Mouse (Mus musculus): ENCODE data around the gene Caap1. TPM values are rescaled to one million over a fixed set of nuclear protein-coding genes. Genes with fewer than 3 reads are reported as not detected.

The Caap1 gene
- polyA plus RNA-seq, 1 experiment from 2014 or later, result 35.4 TPM

GRCm38 (mm10) chr4:94560316-94560715 lies 3.7 kb upstream of the Caap1 start:
- H3K36me3 ChIP-seq (replicated peaks), result no peaks in the 10 kb centered on the region
- no peaks in the 10 kb centered on the region for H3K9me3 ChIP-seq
- 79% methylated on average over 1 of the region's 1 CpGs for WGBS
- H3K27me3 ChIP-seq, result no peaks in the 10 kb centered on the region
- H3K4me1 ChIP-seq, result peaks cover 6% of the 10 kb centered on the region
- no peak overlapping the region for H3K9ac ChIP-seq
- H3K4me2 ChIP-seq, result no peak overlapping the region
- H3K4me3 ChIP-seq (replicated peaks), result no peak overlapping the region
- no peak for ATAC-seq (ENCODE audit: low FRiP score)
- H3K27ac ChIP-seq, result no peak overlapping the region

GRCm38 (mm10) chr4:94559266-94559665 lies 2.7 kb upstream of the Caap1 start:
- Histone ChIP-seq H3K4me1 (peaks cover 10% of the 10 kb centered on the region), H3K4me2 (no peak overlapping the region), H3K9ac (no peak overlapping the region), H3K27ac (no peak overlapping the region), H3K36me3 (replicated peaks) (no peaks in the 10 kb centered on the region), H3K4me3 (replicated peaks) (no peak overlapping the region), H3K9me3 (no peaks in the 10 kb centered on the region), H3K27me3 (no peaks in the 10 kb centered on the region)
- 41% methylated on average over 2 of the region's 2 CpGs for whole genome bisulfite sequencing
- no peak for ATAC-seq (ENCODE audit: low FRiP score)

GRCm38 (mm10) chr4:94557145-94557544 lies 549 bp upstream of the Caap1 start:
- Histone ChIP-seq H3K4me1 (peaks cover 10% of the 10 kb centered on the region), H3K27me3 (no peaks in the 10 kb centered on the region), H3K27ac (no peak overlapping the region), H3K4me3 (replicated peaks) (no peak overlapping the region), H3K4me2 (no peak overlapping the region), H3K9ac (no peak overlapping the region), H3K9me3 (no peaks in the 10 kb centered on the region), H3K36me3 (replicated peaks) (no peaks in the 10 kb centered on the region)
- no peak for ATAC-seq (ENCODE audit: low FRiP score)
- WGBS, result 81% methylated on average over 7 of the region's 7 CpGs

- Histone ChIP-seq H3K4me3 (replicated peaks) (peak overlapping the region; percentile 4; the same call in 1 of the 2 replicates), H3K36me3 (replicated peaks) (no peaks in the 10 kb centered on the region), H3K9ac (no peak overlapping the region), H3K27ac (no peak overlapping the region), H3K9me3 (no peaks in the 10 kb centered on the region), H3K4me2 (peak overlapping the region; percentile 68), H3K4me1 (peaks cover 10% of the 10 kb centered on the region), H3K27me3 (no peaks in the 10 kb centered on the region)
- no peak for ATAC-seq (ENCODE audit: low FRiP score)
- WGBS, result 92% methylated on average over 5 of the region's 5 CpGs
Measured at GRCm38 (mm10) chr4:94554955-94555494, 1.6 kb downstream of the Caap1 start.

- H3K27me3 ChIP-seq, result no peaks in the 10 kb centered on the region
- ATAC-seq (ENCODE audit: low FRiP score), result no peak
- no peaks in the 10 kb centered on the region for H3K9me3 ChIP-seq
- H3K4me3 ChIP-seq (replicated peaks), result no peak overlapping the region
- no peak overlapping the region for H3K27ac ChIP-seq
- peaks cover 51% of the 10 kb centered on the region for H3K36me3 ChIP-seq (replicated peaks)
- H3K4me1 ChIP-seq, result no peaks in the 10 kb centered on the region
- H3K4me2 ChIP-seq, result no peak overlapping the region
- no peak overlapping the region for H3K9ac ChIP-seq
- 84% methylated on average over 7 of the region's 7 CpGs for WGBS
Measured at GRCm38 (mm10) chr4:94544321-94544720, 12.3 kb downstream of the Caap1 start.

GRCm38 (mm10) chr4:94543041-94543440 lies 13.6 kb downstream of the Caap1 start:
- Histone ChIP-seq H3K9me3 (no peaks in the 10 kb centered on the region), H3K4me3 (replicated peaks) (no peak overlapping the region), H3K4me1 (no peaks in the 10 kb centered on the region), H3K27me3 (no peaks in the 10 kb centered on the region), H3K36me3 (replicated peaks) (peaks cover 56% of the 10 kb centered on the region), H3K4me2 (no peak overlapping the region), H3K9ac (no peak overlapping the region), H3K27ac (no peak overlapping the region)
- 96% methylated on average over 4 of the region's 4 CpGs for WGBS
- ATAC-seq (ENCODE audit: low FRiP score), result no peak

GRCm38 (mm10) chr4:94533205-94533604 lies 23.4 kb downstream of the Caap1 start:
- no peak for ATAC-seq (ENCODE audit: low FRiP score)
- Histone ChIP-seq H3K27ac (no peak overlapping the region), H3K4me1 (no peaks in the 10 kb centered on the region), H3K4me2 (no peak overlapping the region), H3K9ac (no peak overlapping the region), H3K36me3 (replicated peaks) (no peaks in the 10 kb centered on the region), H3K4me3 (replicated peaks) (no peak overlapping the region), H3K27me3 (no peaks in the 10 kb centered on the region), H3K9me3 (no peaks in the 10 kb centered on the region)

- 93% methylated on average over 1 of the region's 1 CpGs for WGBS
- no peaks in the 10 kb centered on the region for H3K36me3 ChIP-seq (replicated peaks)
Measured at GRCm38 (mm10) chr4:94529448-94529847, 27.1 kb downstream of the Caap1 start.

GRCm38 (mm10) chr4:94523321-94523720 lies 33.3 kb downstream of the Caap1 start:
- no peak overlapping the region for H3K4me2 ChIP-seq
- no peaks in the 10 kb centered on the region for H3K27me3 ChIP-seq
- H3K36me3 ChIP-seq (replicated peaks), result no peaks in the 10 kb centered on the region
- H3K27ac ChIP-seq, result no peak overlapping the region
- H3K4me1 ChIP-seq, result no peaks in the 10 kb centered on the region
- H3K9ac ChIP-seq, result no peak overlapping the region
- no peaks in the 10 kb centered on the region for H3K9me3 ChIP-seq
- H3K4me3 ChIP-seq (replicated peaks), result no peak overlapping the region
- ATAC-seq (ENCODE audit: low FRiP score), result no peak

More at GRCm38 (mm10) chr4:94529448-94529847, 27.1 kb downstream of the Caap1 start:
- Histone ChIP-seq H3K9me3 (no peaks in the 10 kb centered on the region), H3K4me1 (no peaks in the 10 kb centered on the region), H3K27me3 (no peaks in the 10 kb centered on the region), H3K4me3 (replicated peaks) (no peak overlapping the region), H3K9ac (no peak overlapping the region), H3K4me2 (no peak overlapping the region), H3K27ac (no peak overlapping the region)
- ATAC-seq (ENCODE audit: low FRiP score), result no peak

GRCm38 (mm10) chr4:94517631-94518030 lies 39.0 kb downstream of the Caap1 start:
- ATAC-seq (ENCODE audit: low FRiP score), result no peak
- Histone ChIP-seq H3K9ac (no peak overlapping the region), H3K4me3 (replicated peaks) (no peak overlapping the region), H3K4me2 (no peak overlapping the region), H3K4me1 (no peaks in the 10 kb centered on the region), H3K27me3 (no peaks in the 10 kb centered on the region), H3K27ac (no peak overlapping the region), H3K36me3 (replicated peaks) (peaks cover 6% of the 10 kb centered on the region), H3K9me3 (no peaks in the 10 kb centered on the region)
- WGBS, result 69% methylated on average over 4 of the region's 4 CpGs

GRCm38 (mm10) chr4:94515366-94515765 lies 41.2 kb downstream of the Caap1 start:
- ATAC-seq (ENCODE audit: low FRiP score), result no peak
- WGBS, result 73% methylated on average over 3 of the region's 3 CpGs

GRCm38 (mm10) chr4:94476749-94477399 lies 79.7 kb downstream of the Caap1 start:
- H3K4me1 ChIP-seq, result no peaks in the 10 kb centered on the region
- H3K4me2 ChIP-seq, result no peak overlapping the region
- 79% methylated on average over 18 of the region's 18 CpGs for WGBS
- H3K9ac ChIP-seq, result no peak overlapping the region
- no peak for ATAC-seq (ENCODE audit: low FRiP score)
- H3K9me3 ChIP-seq, result no peaks in the 10 kb centered on the region
- H3K36me3 ChIP-seq (replicated peaks), result no peaks in the 10 kb centered on the region
- no peak overlapping the region for H3K4me3 ChIP-seq (replicated peaks)
- no peak overlapping the region for H3K27ac ChIP-seq
- H3K27me3 ChIP-seq, result no peaks in the 10 kb centered on the region

More at GRCm38 (mm10) chr4:94515366-94515765, 41.2 kb downstream of the Caap1 start:
- H3K27ac ChIP-seq, result no peak overlapping the region
- no peak overlapping the region for H3K4me3 ChIP-seq (replicated peaks)
- H3K36me3 ChIP-seq (replicated peaks), result peaks cover 17% of the 10 kb centered on the region
- H3K4me2 ChIP-seq, result no peak overlapping the region
- no peaks in the 10 kb centered on the region for H3K4me1 ChIP-seq
- H3K9ac ChIP-seq, result no peak overlapping the region
- no peaks in the 10 kb centered on the region for H3K27me3 ChIP-seq
- H3K9me3 ChIP-seq, result no peaks in the 10 kb centered on the region

- no peak for ATAC-seq (ENCODE audit: low FRiP score)
- 94% methylated on average over 1 of the region's 1 CpGs for WGBS
Measured at GRCm38 (mm10) chr4:94473286-94473685, 83.3 kb downstream of the Caap1 start.

More at GRCm38 (mm10) chr4:94473286-94473685, 83.3 kb downstream of the Caap1 start:
- Histone ChIP-seq H3K9ac (no peak overlapping the region), H3K36me3 (replicated peaks) (no peaks in the 10 kb centered on the region), H3K4me1 (no peaks in the 10 kb centered on the region), H3K27ac (no peak overlapping the region), H3K4me2 (no peak overlapping the region), H3K27me3 (no peaks in the 10 kb centered on the region), H3K9me3 (no peaks in the 10 kb centered on the region), H3K4me3 (replicated peaks) (no peak overlapping the region)

All from forebrain, embryonic 12.5 days (tissue).